Mouse (Mus musculus): ENCODE measurements around the gene Map3k4.

DNA sequence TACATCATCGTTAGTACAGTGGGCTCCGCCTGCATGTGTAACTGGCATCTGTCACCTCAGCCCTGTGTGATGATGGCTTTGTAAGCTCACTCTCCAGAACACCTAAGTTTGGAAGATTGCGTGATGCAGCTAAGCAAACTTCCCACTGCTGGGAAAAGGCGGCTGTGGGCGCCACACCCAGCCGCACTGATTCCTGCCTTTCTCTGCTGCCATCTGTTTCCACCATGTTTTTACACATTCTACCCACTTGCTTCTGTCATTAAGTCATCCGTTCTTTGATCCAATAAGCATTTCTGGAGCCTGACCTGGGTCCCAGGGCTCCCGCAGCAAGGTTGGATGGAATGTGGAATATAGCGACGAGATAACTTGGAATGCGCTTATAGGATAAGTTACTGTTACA lies 106.7 kb downstream of the Map3k4 start:
- TF ChIP-seq CTCF (IDR thresholded peaks at IDR 0.05; ENCODE audit: low read depth, low read length) (no peak), GATA1 (IDR thresholded peaks at IDR 0.05; ENCODE audit: borderline replicate concordance, low read length) (no peak)

All from G1E (cell line).